Mouse (Mus musculus) MEL (cell line): Measurements from ENCODE around the gene Rpl28. TPM values are rescaled to one million over a fixed set of nuclear protein-coding genes. Genes with fewer than 3 reads are reported as not detected.

Experiments
- DNase-seq: peaks from one replicate; pipeline ENCODE4 v3.0.0; 2011; ENCODE audit warnings: low read depth, low spot score
- H3K27ac ChIP-seq: 2 replicates; pipeline ENCODE4 v1.5.1; 2012; ENCODE audit warnings: low read depth, mild to moderate bottlenecking, control low read depth, low read length, moderate library complexity; ENCODE audit not compliant: control insufficient read depth
- H3K27me3 ChIP-seq, 2 experiments: fragments of 150-350 bp in 1 of 2; sonication (generic) in 1 of 2; 2 replicates each; pipeline ENCODE4 v1.6.1; 2012; ENCODE audit warnings: low read length in 2 of 2, mild to moderate bottlenecking in 2 of 2, improper control_type of control experiment in 1 of 2, moderate library complexity in 1 of 2; ENCODE audit not compliant: insufficient read depth in 2 of 2, control insufficient read depth in 1 of 2
- H3K36me3 ChIP-seq, 2 experiments: 2 replicates each; pipeline ENCODE4 v1.6.1; 2012 to 2014; ENCODE audit warnings: low read length in 2 of 2, improper control_type of control experiment in 1 of 2, inconsistent platforms in 1 of 2, mild to moderate bottlenecking in 1 of 2; ENCODE audit not compliant: insufficient read depth in 2 of 2, control insufficient read depth in 1 of 2
- H3K4me1 ChIP-seq, 2 experiments: fragments of 150-350 bp in 1 of 2; sonication (generic) in 1 of 2; 2 replicates each; pipeline ENCODE4 v1.6.1; 2012; ENCODE audit warnings: low read length in 2 of 2, improper control_type of control experiment in 1 of 2, mild to moderate bottlenecking in 1 of 2; ENCODE audit not compliant: insufficient read depth in 2 of 2, control insufficient read depth in 1 of 2
- H3K4me3 ChIP-seq, 2 experiments: fragments of 150-350 bp in 1 of 2; sonication (generic) in 1 of 2; 2 replicates each; pipeline ENCODE4 v1.5.1; 2012; ENCODE audit warnings: low read depth in 2 of 2, low read length in 2 of 2, mild to moderate bottlenecking in 2 of 2, moderate library complexity in 2 of 2, control low read depth in 1 of 2, improper control_type of control experiment in 1 of 2; ENCODE audit not compliant: control insufficient read depth in 1 of 2, insufficient read depth in 1 of 2
- H3K79me2 ChIP-seq: 2 replicates; pipeline ENCODE4 v1.6.1; 2012; ENCODE audit warnings: mild to moderate bottlenecking, low read length, moderate library complexity; ENCODE audit not compliant: control insufficient read depth, poor library complexity, insufficient read depth
- H3K9ac ChIP-seq: 2 replicates; pipeline ENCODE4 v1.6.1; 2012; ENCODE audit warnings: low read depth, mild to moderate bottlenecking, control low read depth, low read length, moderate library complexity; ENCODE audit not compliant: control insufficient read depth, poor library complexity, severe bottlenecking
- H3K9me3 ChIP-seq: fragments of 150-350 bp; sonication (generic); replicated peaks from 2 replicates; pipeline ENCODE4 v1.6.1; 2012; ENCODE audit warnings: mild to moderate bottlenecking, low read length, improper control_type of control experiment, moderate library complexity; ENCODE audit not compliant: insufficient read depth
- CHD1 ChIP-seq: IDR thresholded peaks from 2 replicates; pipeline ENCODE4 v1.6.1; 2012; ENCODE audit warnings: low read depth, mild to moderate bottlenecking, inconsistent platforms, low read length, improper control_type of control experiment
- CHD2 ChIP-seq: IDR thresholded peaks from 2 replicates; pipeline ENCODE4 v1.6.1; 2011; ENCODE audit warnings: low read length, improper control_type of control experiment
- CTCF ChIP-seq, 3 experiments: IDR thresholded peaks in 2 of 3; conservative IDR thresholded peaks in 1 of 3; 2 replicates each; pipeline ENCODE4 v1.5.1; 2011 to 2012; ENCODE audit warnings: low read length in 3 of 3, low read depth in 2 of 3, mild to moderate bottlenecking in 2 of 3, improper control_type of control experiment in 1 of 3, inconsistent platforms in 1 of 3, mixed read lengths in 1 of 3, moderate library complexity in 1 of 3; ENCODE audit not compliant: control insufficient read depth in 1 of 3, insufficient read depth in 1 of 3, poor library complexity in 1 of 3, severe bottlenecking in 1 of 3
- E2F4 ChIP-seq: IDR thresholded peaks from 2 replicates; pipeline ENCODE4 v1.6.1; 2011; ENCODE audit warnings: low read depth, low read length, improper control_type of control experiment, borderline replicate concordance
- ETS1 ChIP-seq: IDR thresholded peaks from 2 replicates; pipeline ENCODE4 v1.6.1; 2012; ENCODE audit warnings: low read depth, mild to moderate bottlenecking, inconsistent platforms, low read length, improper control_type of control experiment, moderate library complexity
- GATA1 ChIP-seq: IDR thresholded peaks from 2 replicates; pipeline ENCODE4 v1.6.1; 2011; ENCODE audit warnings: low read depth, low read length, improper control_type of control experiment
- KAT2A ChIP-seq: conservative IDR thresholded peaks from 2 replicates; pipeline ENCODE4 v1.6.1; 2012; ENCODE audit warnings: low read depth, low read length, improper control_type of control experiment, inconsistent platforms
- MAX ChIP-seq: IDR thresholded peaks from 2 replicates; pipeline ENCODE4 v1.6.1; 2011; ENCODE audit warnings: low read length, improper control_type of control experiment
- MAZ ChIP-seq: IDR thresholded peaks from 2 replicates; pipeline ENCODE4 v1.6.1; 2012; ENCODE audit warnings: low read depth, mild to moderate bottlenecking, inconsistent platforms, low read length, improper control_type of control experiment
- MYB ChIP-seq: IDR thresholded peaks from 2 replicates; pipeline ENCODE4 v1.6.1; 2011; ENCODE audit warnings: mild to moderate bottlenecking, low read depth, low read length, improper control_type of control experiment
- NELFE ChIP-seq: IDR thresholded peaks from 2 replicates; pipeline ENCODE4 v1.6.1; 2011; ENCODE audit warnings: low read depth, low read length, improper control_type of control experiment
- NRF1 ChIP-seq: IDR thresholded peaks from 2 replicates; pipeline ENCODE4 v1.6.1; 2014; ENCODE audit warnings: low read depth, mild to moderate bottlenecking, inconsistent platforms, low read length, improper control_type of control experiment, moderate library complexity; ENCODE audit not compliant: poor library complexity, insufficient read depth, severe bottlenecking
- POLR2A ChIP-seq, 2 experiments: IDR thresholded peaks; 2 replicates each; pipeline ENCODE4 v1.6.1; 2011 to 2012; ENCODE audit warnings: low read length in 2 of 2, mild to moderate bottlenecking in 2 of 2, control low read depth in 1 of 2, improper control_type of control experiment in 1 of 2, low read depth in 1 of 2, moderate library complexity in 1 of 2; ENCODE audit not compliant: control insufficient read depth in 1 of 2, insufficient read depth in 1 of 2, poor library complexity in 1 of 2
- POLR2AphosphoS2 ChIP-seq: IDR thresholded peaks from 2 replicates; pipeline ENCODE4 v1.6.1; 2011; ENCODE audit warnings: low read length, improper control_type of control experiment
- RCOR1 ChIP-seq: IDR thresholded peaks from 2 replicates; pipeline ENCODE4 v1.6.1; 2012; ENCODE audit warnings: low read depth, mild to moderate bottlenecking, inconsistent platforms, low read length, improper control_type of control experiment
- TCF12 ChIP-seq: IDR thresholded peaks from 2 replicates; pipeline ENCODE4 v1.6.1; 2014; ENCODE audit warnings: low read depth, mild to moderate bottlenecking, inconsistent platforms, low read length, improper control_type of control experiment, moderate library complexity
- UBTF ChIP-seq: IDR thresholded peaks from 2 replicates; pipeline ENCODE4 v1.6.1; 2012; ENCODE audit warnings: low read depth, mild to moderate bottlenecking, inconsistent platforms, low read length, improper control_type of control experiment, moderate library complexity, borderline replicate concordance; ENCODE audit not compliant: insufficient read depth
- USF1 ChIP-seq: IDR thresholded peaks from 2 replicates; pipeline ENCODE4 v1.6.1; 2014; ENCODE audit warnings: low read depth, mild to moderate bottlenecking, inconsistent platforms, low read length, improper control_type of control experiment, moderate library complexity
- USF2 ChIP-seq, 2 experiments: IDR thresholded peaks; 2 replicates each; pipeline ENCODE4 v1.6.1; 2011 to 2012; ENCODE audit warnings: improper control_type of control experiment in 2 of 2, low read length in 2 of 2, borderline replicate concordance in 1 of 2, inconsistent platforms in 1 of 2, low read depth in 1 of 2, mild to moderate bottlenecking in 1 of 2; ENCODE audit not compliant: insufficient read depth in 1 of 2
- ZC3H11A ChIP-seq: IDR thresholded peaks from 2 replicates; pipeline ENCODE4 v1.6.1; 2012; ENCODE audit warnings: low read depth, mild to moderate bottlenecking, inconsistent platforms, low read length, improper control_type of control experiment
- ZNF384 ChIP-seq: IDR thresholded peaks from 2 replicates; pipeline ENCODE4 v1.6.1; 2012; ENCODE audit warnings: low read depth, mild to moderate bottlenecking, inconsistent platforms, low read length, improper control_type of control experiment
- polyA plus RNA-seq, 2 experiments: library from polyadenylated mRNA; stranded (reverse) in 1 of 2; unstranded in 1 of 2; fragments of >175 nt in 1 of 2; fragments of >200 nt in 1 of 2; gene quantifications; 2 replicates each; pipeline versions ENCODE4 v1.2.1 to v1.2.4; 2012; ENCODE audit warnings: low replicate concordance in 2 of 2, low read depth in 1 of 2; ENCODE audit not compliant: insufficient read length in 2 of 2, insufficient read depth in 1 of 2, missing spikeins in 1 of 2
- total RNA-seq: library from RNA; depleted of rRNA; stranded (reverse); fragments of 300-350 nt; gene quantifications from 2 replicates; pipeline ENCODE4 v1.2.3, GENCODE M21; 2012

The Rpl28 gene
- total and polyA plus RNA-seq, 3 experiments: 1,000 to 9,991 (median 2,264) TPM

DNA sequence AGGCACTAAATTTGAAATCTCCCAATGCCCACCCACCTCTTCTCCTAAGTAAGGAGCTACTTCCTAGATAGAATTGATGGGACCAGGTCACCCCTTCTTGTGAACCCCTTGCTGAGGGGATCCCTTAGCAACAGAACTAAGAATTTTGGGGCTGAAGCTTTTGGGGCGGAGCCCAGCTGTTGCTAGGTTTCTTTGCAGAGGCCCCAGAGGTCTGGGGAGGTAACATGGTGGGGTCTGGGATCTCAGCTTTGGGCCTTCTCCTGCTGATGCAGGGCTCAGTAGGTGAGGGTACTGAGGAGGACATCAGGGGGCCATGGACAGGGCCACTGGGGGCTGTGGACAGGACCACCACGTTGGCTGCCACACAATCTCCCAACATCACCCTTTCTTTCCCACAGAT lies 9.9 kb upstream of the Rpl28 start, which contains the start of the genes Il11 and Tmem190:
Gene Il11 (minus strand): TSS at position 101 of the 400 bp plus-strand sequence.
Gene Tmem190 (plus strand): TSS at position 179 of the 400 bp plus-strand sequence.
- Histone ChIP-seq H3K9me3 (no peaks in the 10 kb centered on the region), H3K36me3 (peaks cover 0 to 13% of the 10 kb centered on the region in 2 experiments; a peak in 3 of 4 replicates), H3K4me3 (no peak within 1 kb of the TSS), H3K9ac (no peak within 1 kb of the TSS), H3K27ac (no peak within 1 kb of the TSS), H3K27me3 (no peaks in the 10 kb centered on the region), H3K4me1 (peaks cover 2 to 16% of the 10 kb centered on the region in 2 experiments; a peak in 3 of 4 replicates), H3K79me2 (peaks cover 10% of the 10 kb centered on the region)
- peak; percentile 11 for DNase-seq
- TF ChIP-seq POLR2AphosphoS2 (0 out of 2 replicates have a peak, but pooled peaks have one; percentile 22), USF2 (IDR thresholded peaks at IDR 0.05; ENCODE audit: borderline replicate concordance in 1 of 2, insufficient read depth in 1 of 2, low read depth in 1 of 2, low read length in 2 of 2) (no peak), E2F4 (no peak)

DNA sequence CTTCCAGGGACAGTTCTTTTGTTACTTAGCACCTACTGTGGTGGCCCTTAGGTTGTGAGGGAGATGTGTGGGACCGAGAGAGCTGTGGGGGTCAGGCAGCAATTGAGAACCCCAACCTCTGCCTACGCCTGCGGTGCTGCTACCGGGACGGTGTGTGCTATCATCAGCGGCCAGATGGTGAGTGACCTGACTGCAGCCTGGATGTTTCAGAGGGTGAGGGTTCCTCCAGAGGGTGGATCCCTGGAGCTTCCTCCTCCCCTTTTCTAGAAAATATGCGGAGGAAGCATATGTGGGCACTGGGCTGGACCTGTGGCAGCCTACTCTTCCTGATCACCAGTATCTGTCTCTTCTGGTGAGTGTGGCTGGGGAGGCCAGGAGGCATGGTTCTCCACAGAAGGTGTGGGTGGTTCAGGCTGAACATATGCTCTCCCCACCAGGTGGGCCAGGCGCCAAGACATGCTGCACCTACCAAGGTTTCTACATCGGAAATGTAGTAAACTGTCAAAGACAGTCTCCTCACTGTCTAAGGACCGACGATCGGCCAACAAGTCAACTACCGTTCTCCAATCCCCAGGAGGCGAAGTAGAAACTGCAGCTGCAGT lies 8.9 kb upstream of the Rpl28 start:
- no peak overlapping the region for H3K9ac ChIP-seq
- no peak overlapping the region for H3K27ac ChIP-seq
- H3K79me2 ChIP-seq: peaks cover 16% of the 10 kb centered on the region
- no peak overlapping the region for H3K4me3 ChIP-seq
- H3K27me3 ChIP-seq: no peaks in the 10 kb centered on the region
- no peak for DNase-seq
- no peak for TF ChIP-seq ZC3H11A
- TF ChIP-seq CHD1: no peak
- TF ChIP-seq ETS1: no peak
- no peak for TF ChIP-seq ZNF384
- TF ChIP-seq USF1: no peak
- TF ChIP-seq KAT2A: no peak
- TF ChIP-seq NELFE: no peak
- no peak for TF ChIP-seq GATA1
- no peak for TF ChIP-seq MAZ
- TF ChIP-seq MYB: no peak
- no peak for TF ChIP-seq CTCF (IDR thresholded peaks at IDR 0.05 in 2 of 3, conservative IDR thresholded peaks at IDR 0.05 in 1 of 3; ENCODE audit: control insufficient read depth in 1 of 3, insufficient read depth in 1 of 3, low read depth in 2 of 3, low read length in 3 of 3, poor library complexity in 1 of 3, severe bottlenecking in 1 of 3)
- no peak for TF ChIP-seq TCF12
- no peak for TF ChIP-seq POLR2AphosphoS2
- no peak for TF ChIP-seq E2F4
- TF ChIP-seq POLR2A (IDR thresholded peaks at IDR 0.05; ENCODE audit: control insufficient read depth in 1 of 2, insufficient read depth in 1 of 2, low read depth in 1 of 2, low read length in 2 of 2, poor library complexity in 1 of 2): no peak
- TF ChIP-seq RCOR1: no peak
- no peak for TF ChIP-seq MAX
- TF ChIP-seq NRF1: no peak
- no peak for TF ChIP-seq UBTF
- no peak for TF ChIP-seq CHD2
- H3K36me3 ChIP-seq: peaks cover 0 to 15% of the 10 kb centered on the region in 2 experiments; a peak in 3 of 4 replicates
- H3K9me3 ChIP-seq: no peaks in the 10 kb centered on the region
- H3K4me1 ChIP-seq: peaks cover 2 to 21% of the 10 kb centered on the region in 2 experiments; a peak in 3 of 4 replicates
